Mouse (Mus musculus): ENCODE measurements at regions not wholly inside any gene's neighbourhood (a gene's known extent, or its start where the extent isn't known, plus 50 kb on each side); places are given as distances from the start of the nearest gene placed in this dataset.
A peak's percentile ranks its signal among the peaks of the same experiment; 100 is the strongest.

GRCm38 (mm10) chr6:117676064-117676821 lies 164.7 kb upstream of the Zfp637 start:
- no peak for DNase-seq
- 52% methylated on average over 10 of the region's 10 CpGs for WGBS
- Histone ChIP-seq H3K9ac (no peak overlapping the region), H3K4me3 (ENCODE audit: low read depth, low read length) (no peak overlapping the region), H3K27ac (ENCODE audit: low read depth) (no peak overlapping the region), H3K27me3 (ENCODE audit: insufficient read depth, low read length) (no peaks in the 10 kb centered on the region), H3K4me1 (ENCODE audit: insufficient read depth) (peaks cover 6% of the 10 kb centered on the region; the same call in 1 of the 2 replicates), H3K9me3 (ENCODE audit: low read depth, low read length) (no peaks in the 10 kb centered on the region), H3K36me3 (ENCODE audit: insufficient read depth) (no peaks in the 10 kb centered on the region), H3K4me2 (no peak overlapping the region)
- TF ChIP-seq CTCF (IDR thresholded peaks at IDR 0.05; ENCODE audit: low read depth) = no peak
- no peak for ATAC-seq (ENCODE audit: insufficient read depth)

GRCm38 (mm10) chr6:117677062-117677461 lies 163.9 kb upstream of the Zfp637 start:
- no peak for TF ChIP-seq CTCF (IDR thresholded peaks at IDR 0.05; ENCODE audit: low read depth)
- ATAC-seq (ENCODE audit: insufficient read depth) (no peak), DNase-seq (no peak)
- H3K9ac ChIP-seq = no peak overlapping the region
- 41% methylated on average over 7 of the region's 7 CpGs for WGBS
- H3K36me3 ChIP-seq (ENCODE audit: insufficient read depth) = no peaks in the 10 kb centered on the region
- H3K4me3 ChIP-seq (ENCODE audit: low read depth, low read length) = no peak overlapping the region
- peaks cover 6% of the 10 kb centered on the region; the same call in 1 of the 2 replicates for H3K4me1 ChIP-seq (ENCODE audit: insufficient read depth)
- no peak overlapping the region for H3K27ac ChIP-seq (ENCODE audit: low read depth)
- no peaks in the 10 kb centered on the region for H3K9me3 ChIP-seq (ENCODE audit: low read depth, low read length)
- no peaks in the 10 kb centered on the region for H3K27me3 ChIP-seq (ENCODE audit: insufficient read depth, low read length)
- H3K4me2 ChIP-seq = no peak overlapping the region

GRCm38 (mm10) chr6:117677821-117678220 lies 163.2 kb upstream of the Zfp637 start:
- TF ChIP-seq CTCF (IDR thresholded peaks at IDR 0.05; ENCODE audit: low read depth) = no peak
- DNase-seq (no peak), ATAC-seq (ENCODE audit: insufficient read depth) (no peak)
- Histone ChIP-seq H3K36me3 (ENCODE audit: insufficient read depth) (no peaks in the 10 kb centered on the region), H3K4me2 (no peak overlapping the region), H3K27ac (ENCODE audit: low read depth) (no peak overlapping the region), H3K9ac (no peak overlapping the region), H3K4me1 (ENCODE audit: insufficient read depth) (peaks cover 6% of the 10 kb centered on the region; the same call in 1 of the 2 replicates), H3K9me3 (ENCODE audit: low read depth, low read length) (no peaks in the 10 kb centered on the region), H3K4me3 (ENCODE audit: low read depth, low read length) (no peak overlapping the region), H3K27me3 (ENCODE audit: insufficient read depth, low read length) (no peaks in the 10 kb centered on the region)
- 82% methylated on average over 2 of the region's 2 CpGs for WGBS

GRCm38 (mm10) chr6:117678276-117678675 lies 162.7 kb upstream of the Zfp637 start:
- Histone ChIP-seq H3K9me3 (ENCODE audit: low read depth, low read length) (no peaks in the 10 kb centered on the region), H3K4me3 (ENCODE audit: low read depth, low read length) (no peak overlapping the region), H3K27ac (ENCODE audit: low read depth) (no peak overlapping the region; the same call in 1 of the 2 replicates), H3K9ac (no peak overlapping the region), H3K4me1 (ENCODE audit: insufficient read depth) (peaks cover 6% of the 10 kb centered on the region; the same call in 1 of the 2 replicates), H3K27me3 (ENCODE audit: insufficient read depth, low read length) (no peaks in the 10 kb centered on the region), H3K4me2 (no peak overlapping the region), H3K36me3 (ENCODE audit: insufficient read depth) (no peaks in the 10 kb centered on the region)
- ATAC-seq (ENCODE audit: insufficient read depth) (no peak), DNase-seq (peak; percentile 24)
- TF ChIP-seq CTCF (IDR thresholded peaks at IDR 0.05; ENCODE audit: low read depth) = no peak
- 41% methylated on average over 5 of the region's 5 CpGs for whole genome bisulfite sequencing

GRCm38 (mm10) chr6:117678877-117679276 lies 162.1 kb upstream of the Zfp637 start:
- Histone ChIP-seq H3K36me3 (ENCODE audit: insufficient read depth) (no peaks in the 10 kb centered on the region), H3K27me3 (ENCODE audit: insufficient read depth, low read length) (no peaks in the 10 kb centered on the region), H3K27ac (ENCODE audit: low read depth) (no peak overlapping the region), H3K9ac (no peak overlapping the region), H3K4me1 (ENCODE audit: insufficient read depth) (peaks cover 6% of the 10 kb centered on the region; the same call in 1 of the 2 replicates), H3K4me3 (ENCODE audit: low read depth, low read length) (no peak overlapping the region), H3K4me2 (no peak overlapping the region), H3K9me3 (ENCODE audit: low read depth, low read length) (no peaks in the 10 kb centered on the region)
- no peak for TF ChIP-seq CTCF (IDR thresholded peaks at IDR 0.05; ENCODE audit: low read depth)
- DNase-seq (peak; percentile 59), ATAC-seq (ENCODE audit: insufficient read depth) (peak; percentile 84)
- 30% methylated on average over 4 of the region's 4 CpGs for WGBS

GRCm38 (mm10) chr6:117686212-117686611 lies 154.8 kb upstream of the Zfp637 start:
- Histone ChIP-seq H3K36me3 (ENCODE audit: insufficient read depth) (no peaks in the 10 kb centered on the region), H3K4me3 (ENCODE audit: low read depth, low read length) (no peak overlapping the region), H3K4me1 (ENCODE audit: insufficient read depth) (0 out of 2 replicates have a peak, but pooled peaks cover 3% of the 10 kb centered on the region), H3K9me3 (ENCODE audit: low read depth, low read length) (no peaks in the 10 kb centered on the region), H3K27ac (ENCODE audit: low read depth) (no peak overlapping the region), H3K9ac (no peak overlapping the region), H3K4me2 (no peak overlapping the region), H3K27me3 (ENCODE audit: insufficient read depth, low read length) (no peaks in the 10 kb centered on the region)
- DNase-seq (peak; percentile 43), ATAC-seq (ENCODE audit: insufficient read depth) (no peak)
- TF ChIP-seq CTCF (IDR thresholded peaks at IDR 0.05; ENCODE audit: low read depth) = no peak
- WGBS = 51% methylated on average over 9 of the region's 9 CpGs

GRCm38 (mm10) chr6:117687045-117687444 lies 153.9 kb upstream of the Zfp637 start:
- no peak overlapping the region for H3K4me2 ChIP-seq
- H3K36me3 ChIP-seq (ENCODE audit: insufficient read depth) = no peaks in the 10 kb centered on the region
- whole genome bisulfite sequencing = 74% methylated on average over 2 of the region's 2 CpGs
- H3K4me3 ChIP-seq (ENCODE audit: low read depth, low read length) = no peak overlapping the region
- no peak for DNase-seq
- H3K9me3 ChIP-seq (ENCODE audit: low read depth, low read length) = no peaks in the 10 kb centered on the region
- ATAC-seq (ENCODE audit: insufficient read depth) = no peak
- 0 out of 2 replicates have a peak, but pooled peaks cover 3% of the 10 kb centered on the region for H3K4me1 ChIP-seq (ENCODE audit: insufficient read depth)
- peak; percentile 61 for TF ChIP-seq CTCF (IDR thresholded peaks at IDR 0.05; ENCODE audit: low read depth)
- no peaks in the 10 kb centered on the region for H3K27me3 ChIP-seq (ENCODE audit: insufficient read depth, low read length)
- H3K9ac ChIP-seq = no peak overlapping the region
- no peak overlapping the region for H3K27ac ChIP-seq (ENCODE audit: low read depth)
